In genomic region chr7:59228045-59228865, GRCm38 (mm10) we compare ENCODE assay signal across 8 mouse cellular contexts. TPM values are rescaled to one million over a fixed set of nuclear protein-coding genes. Genes with fewer than 3 reads are reported as not detected.
A peak's percentile ranks its signal among the peaks of the same experiment; 100 is the strongest.
DNase-seq lines count a peak whose midpoint lies in the region; ATAC-seq lines count a peak whose summit lies in the region.

Gene Ube3a, plus strand, starts transcription at chr7:59228750.

- peak within 1 kb of the TSS; percentile 98 for H3K27ac ChIP-seq in forebrain, embryonic 14.5 days (ENCODE audit: low read depth, low read length)
- peak within 1 kb of the TSS; percentile 100 for H3K27ac ChIP-seq in neural tube, embryonic 15.5 days (replicated peaks)

- H3K9ac ChIP-seq in forebrain, embryonic 14.5 days (ENCODE audit: low read length): peak within 1 kb of the TSS; percentile 98
- H3K9ac ChIP-seq in neural tube, embryonic 15.5 days (replicated peaks): peak within 1 kb of the TSS; percentile 86

- H3K27me3 ChIP-seq in forebrain, embryonic 14.5 days (replicated peaks; ENCODE audit: control insufficient read depth, insufficient read depth, low read length): no peaks in the 10 kb centered on the region
- H3K27me3 ChIP-seq in neural tube, embryonic 15.5 days (replicated peaks): no peaks in the 10 kb centered on the region

- H3K36me3 ChIP-seq in forebrain, embryonic 14.5 days (ENCODE audit: control insufficient read depth, insufficient read depth, low read length): no peaks in the 10 kb centered on the region
- no peaks in the 10 kb centered on the region for H3K36me3 ChIP-seq in neural tube, embryonic 15.5 days

- intact Hi-C loops in heart, postnatal 14 days (cut with DNase I): no loop called here

- peak; percentile 98 for ATAC-seq in forebrain, embryonic 14.5 days
- peak; percentile 97 for ATAC-seq in neural tube, embryonic 15.5 days (ENCODE audit: low FRiP score)

- peak within 1 kb of the TSS; percentile 94 for H3K4me3 ChIP-seq in forebrain, embryonic 14.5 days (ENCODE audit: low read depth, low read length)
- H3K4me3 ChIP-seq in neural tube, embryonic 15.5 days (replicated peaks): peak within 1 kb of the TSS; percentile 70

- peak; percentile 95 for DNase-seq in ES-CJ7 (ENCODE audit: low read depth, low spot score)
- peak; percentile 98 for DNase-seq in cerebellum, adult 11 months
- peak; percentile 98 for DNase-seq in forebrain, embryonic 14.5 days (ENCODE audit: low spot score)
- DNase-seq in heart, postnatal 14 days: peak; percentile 98 to 99
- peak; percentile 98 for DNase-seq in layer of hippocampus, adult 11-12 months (ENCODE audit: low spot score)
- peak; percentile 98 to 99 for DNase-seq in lung, adult 18-20 months
- DNase-seq in thymus, adult 18-20 months: peak; percentile 94 to 95

- H3K9me3 ChIP-seq in forebrain, embryonic 14.5 days (replicated peaks; ENCODE audit: control insufficient read depth, low read length): no peaks in the 10 kb centered on the region
- H3K9me3 ChIP-seq in neural tube, embryonic 15.5 days (replicated peaks): no peaks in the 10 kb centered on the region

- 2% methylated on average over 38 of the region's 50 CpGs for WGBS in forebrain, embryonic 14.5 days
- WGBS in neural tube, embryonic 15.5 days: under 1% methylated on average over 46 of the region's 50 CpGs

- H3K4me2 ChIP-seq in forebrain, embryonic 14.5 days (ENCODE audit: low read length): peak within 1 kb of the TSS; percentile 58
- H3K4me2 ChIP-seq in neural tube, embryonic 15.5 days: peak within 1 kb of the TSS; percentile 69

- H3K4me1 ChIP-seq in forebrain, embryonic 14.5 days (ENCODE audit: control insufficient read depth, insufficient read depth, low read length): peaks cover 14% of the 10 kb centered on the region
- H3K4me1 ChIP-seq in neural tube, embryonic 15.5 days: peaks cover 13% of the 10 kb centered on the region

RNA-seq across cellular contexts. Expression of gene Ube3a, which starts in this region (rescaled TPM):
- polyA plus RNA-seq in forebrain, embryonic 14.5 days (2014; fragmentation: Nextera tagmentation; extraction: Ambion mirVana): 141 and 166 TPM in 2 replicates
- total RNA-seq in heart, postnatal 14 days (2021): 100 to 1,000 TPM; 128 to 133 TPM
- polyA plus RNA-seq in neural tube, embryonic 15.5 days (2015; fragmentation: Nextera tagmentation; extraction: Ambion mirVana): 163 and 178 TPM in 2 replicates

Comparison
In these comparisons a context has a peak if more than half of its experiments do, and no peak if none do; other contexts are left out.
1. Peak in every context shown above with its lines: DNase-seq, ATAC-seq, H3K4me3 ChIP-seq and H3K27ac ChIP-seq.